Mouse (Mus musculus) E14TG2a.4 (cell line): ENCODE results near the gene Gm6685.

Source experiments
- H3K27me3 ChIP-seq: 2 replicates; pipeline ENCODE4 v1.6.1; 2014; ENCODE audit warnings: low read length, control low read depth; ENCODE audit not compliant: insufficient read depth
- H3K36me3 ChIP-seq: 2 replicates; pipeline ENCODE4 v1.6.1; 2014; ENCODE audit warnings: low read length, control low read depth; ENCODE audit not compliant: insufficient read depth
- H3K4me1 ChIP-seq: replicated peaks from 2 replicates; pipeline ENCODE4 v1.6.1; 2014; ENCODE audit warnings: low read depth, low read length, control low read depth
- H3K4me3 ChIP-seq: replicated peaks from 2 replicates; pipeline ENCODE4 v1.5.1; 2014; ENCODE audit warnings: mild to moderate bottlenecking, low read length
- H3K9me3 ChIP-seq: 2 replicates; pipeline ENCODE4 v1.6.1; 2014; ENCODE audit warnings: low read length, control low read depth
- CTCF ChIP-seq: conservative IDR thresholded peaks from 2 replicates; pipeline ENCODE4 v1.5.1; 2014; ENCODE audit warnings: low read length
- NANOG ChIP-seq: IDR thresholded peaks from 2 replicates; pipeline ENCODE4 v1.6.1; 2014; ENCODE audit warnings: borderline replicate concordance, low read length, mixed read lengths
- POU5F1 ChIP-seq: IDR thresholded peaks from 2 replicates; pipeline ENCODE4 v1.6.1; 2014; ENCODE audit warnings: low read length, borderline replicate concordance

Gene Gm6685

GRCm38 (mm10) chr11:28313396-28313795, 26.3 kb downstream of the Gm6685 start:
- H3K4me1 ChIP-seq: no peaks in the 10 kb centered on the region
- H3K9me3 ChIP-seq: peaks cover 8% of the 10 kb centered on the region; the same call in 1 of the 2 replicates
- H3K4me3 ChIP-seq: no peak overlapping the region
- no peak for TF ChIP-seq POU5F1
- no peak for TF ChIP-seq CTCF
- no peak for TF ChIP-seq NANOG
- H3K27me3 ChIP-seq: no peaks in the 10 kb centered on the region
- no peaks in the 10 kb centered on the region for H3K36me3 ChIP-seq

- Histone ChIP-seq H3K4me3 (no peak overlapping the region), H3K4me1 (no peaks in the 10 kb centered on the region), H3K36me3 (no peaks in the 10 kb centered on the region), H3K27me3 (no peaks in the 10 kb centered on the region), H3K9me3 (peaks cover 8% of the 10 kb centered on the region; the same call in 1 of the 2 replicates)
- no peak for TF ChIP-seq NANOG
- no peak for TF ChIP-seq POU5F1
- no peak for TF ChIP-seq CTCF
These were observed 31.9 kb downstream of the Gm6685 start for GRCm38 (mm10) chr11:28307723-28308122.

- H3K9me3 ChIP-seq: peaks cover 45% of the 10 kb centered on the region
- no peaks in the 10 kb centered on the region for H3K4me1 ChIP-seq
- no peak overlapping the region for H3K4me3 ChIP-seq
- TF ChIP-seq POU5F1 (no peak), CTCF (no peak), NANOG (no peak)
- no peaks in the 10 kb centered on the region for H3K36me3 ChIP-seq
- no peaks in the 10 kb centered on the region for H3K27me3 ChIP-seq
These were observed 49.2 kb downstream of the Gm6685 start for GRCm38 (mm10) chr11:28290440-28290839.
